Mouse (Mus musculus): ENCODE data around the gene Pgc.

GRCm38 (mm10) chr17:47715037-47715436 lies 11.6 kb upstream of the Pgc start:
- TF ChIP-seq CTCF (IDR thresholded peaks at IDR 0.05; ENCODE audit: control insufficient read depth, insufficient read depth, insufficient replicate concordance, low read depth, low read length) = no peak
- no peak for TF ChIP-seq POLR2A (IDR thresholded peaks at IDR 0.05; ENCODE audit: control insufficient read depth, low read depth, low read length)
